Mouse (Mus musculus) limb, embryonic 14.5 days (tissue): ENCODE results near the gene Plcl2. TPM values are rescaled to one million over a fixed set of nuclear protein-coding genes. Genes with fewer than 3 reads are reported as not detected.

ENCODE experiments used
- ATAC-seq: fragments of 200-750 bp; cut with Nextera tagmentation; 2 replicates; pipeline ENCODE4 v1.8.0; 2017; ENCODE audit warnings: low read depth, moderate number of reproducible peaks, moderate TSS enrichment; ENCODE audit not compliant: low FRiP score
- DNase-seq: peaks from one replicate; pipeline ENCODE4 v3.0.0-alpha.2; 2015; ENCODE audit warnings: low spot score
- H3K27ac ChIP-seq: fragments of 300-500 bp; sonication (generic); replicated peaks from 2 replicates; pipeline ENCODE4 v1.5.1; 2014; ENCODE audit warnings: low read depth, mild to moderate bottlenecking, low read length, moderate library complexity, mixed read lengths
- H3K27me3 ChIP-seq: fragments of 300-500 bp; sonication (generic); 2 replicates; pipeline ENCODE4 v1.6.1; 2014; ENCODE audit warnings: low read length, mixed read lengths; ENCODE audit not compliant: control insufficient read depth, insufficient read depth
- H3K36me3 ChIP-seq: fragments of 300-500 bp; sonication (generic); 2 replicates; pipeline ENCODE4 v1.6.1; 2014; ENCODE audit warnings: mild to moderate bottlenecking, low read length, moderate library complexity, mixed read lengths; ENCODE audit not compliant: control insufficient read depth, insufficient read depth
- H3K4me1 ChIP-seq: fragments of 300-500 bp; sonication (generic); 2 replicates; pipeline ENCODE4 v1.6.1; 2014; ENCODE audit warnings: antibody characterized with exemption, low read length, mixed read lengths; ENCODE audit not compliant: control insufficient read depth, insufficient read depth
- H3K4me2 ChIP-seq: fragments of 300-500 bp; sonication (generic); replicated peaks from 2 replicates; pipeline ENCODE4 v1.6.1; 2014; ENCODE audit warnings: low read depth, mild to moderate bottlenecking, low read length, moderate library complexity; ENCODE audit not compliant: severe bottlenecking
- H3K4me3 ChIP-seq: fragments of 300-500 bp; sonication (generic); replicated peaks from 2 replicates; pipeline ENCODE4 v1.5.1; 2014; ENCODE audit warnings: low read length
- H3K9ac ChIP-seq: fragments of 300-500 bp; sonication (generic); 2 replicates; pipeline ENCODE4 v1.6.1; 2014; ENCODE audit warnings: mild to moderate bottlenecking, low read depth, low read length, moderate library complexity; ENCODE audit not compliant: severe bottlenecking
- H3K9me3 ChIP-seq: fragments of 300-500 bp; sonication (generic); 2 replicates; pipeline ENCODE4 v1.6.1; 2016; ENCODE audit warnings: low read length; ENCODE audit not compliant: control insufficient read depth
- POLR2A ChIP-seq: fragments of 200-500 bp; IDR thresholded peaks from 2 replicates; pipeline ENCODE4 v1.8.0; 2012; ENCODE audit warnings: inconsistent platforms, mild to moderate bottlenecking, moderate library complexity, borderline replicate concordance; ENCODE audit not compliant: insufficient read depth, insufficient read length; ENCODE audit errors: extremely low read depth
- WGBS: fragments of 180-500 bp; shearing (Covaris S2); extraction: QIAGEN DNeasy Blood & Tissue Kit; methylation state at CpG from one replicate; pipeline ENCODE4 v1.1.7; 2014; 5-methylcytosine and 5-hydroxymethylcytosine counted together
- polyA plus RNA-seq, 2 experiments: library from polyadenylated mRNA; depleted of rRNA in 1 of 2; stranded (reverse) in 1 of 2; unstranded in 1 of 2; fragments of >200 nt; fragmentation: Nextera tagmentation in 1 of 2; extraction: Ambion mirVana in 1 of 2; gene quantifications; 2 replicates each; pipeline versions ENCODE4 v1.2.1 to v1.2.3; 2012 to 2014

The Plcl2 gene
- polyA plus RNA-seq, 2 experiments, result 4.9 to 6.7 TPM

DNA sequence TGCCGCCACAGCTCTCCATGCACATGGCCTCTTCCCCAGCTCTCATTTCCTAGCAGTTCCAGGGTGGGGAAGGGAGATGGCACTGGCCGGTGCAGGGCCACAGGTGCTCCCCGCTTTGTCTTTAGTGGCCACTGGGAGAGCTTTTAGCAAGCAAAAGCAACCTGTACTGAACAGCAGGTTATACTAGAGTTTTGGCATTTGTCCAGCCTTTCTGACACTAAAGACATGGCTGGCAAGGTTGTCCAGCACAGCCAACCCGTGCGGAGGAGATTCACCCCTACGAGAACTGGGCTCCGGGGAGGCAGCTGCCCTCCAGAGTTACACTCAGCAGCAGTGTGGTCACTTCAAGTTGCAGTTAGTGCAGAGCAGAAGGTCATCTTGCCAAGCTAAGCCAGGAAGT is 224.2 kb downstream of the Plcl2 start:
- Histone ChIP-seq H3K4me2 (no peak overlapping the region), H3K4me3 (no peak overlapping the region), H3K36me3 (no peaks in the 10 kb centered on the region; the same call in 1 of the 2 replicates), H3K27ac (no peak overlapping the region), H3K9ac (no peak overlapping the region), H3K4me1 (no peaks in the 10 kb centered on the region), H3K27me3 (no peaks in the 10 kb centered on the region), H3K9me3 (no peaks in the 10 kb centered on the region)
- ATAC-seq (no peak), DNase-seq (no peak)
- TF ChIP-seq POLR2A, result no peak
- 90% methylated on average over 7 of the region's 7 CpGs for WGBS

DNA sequence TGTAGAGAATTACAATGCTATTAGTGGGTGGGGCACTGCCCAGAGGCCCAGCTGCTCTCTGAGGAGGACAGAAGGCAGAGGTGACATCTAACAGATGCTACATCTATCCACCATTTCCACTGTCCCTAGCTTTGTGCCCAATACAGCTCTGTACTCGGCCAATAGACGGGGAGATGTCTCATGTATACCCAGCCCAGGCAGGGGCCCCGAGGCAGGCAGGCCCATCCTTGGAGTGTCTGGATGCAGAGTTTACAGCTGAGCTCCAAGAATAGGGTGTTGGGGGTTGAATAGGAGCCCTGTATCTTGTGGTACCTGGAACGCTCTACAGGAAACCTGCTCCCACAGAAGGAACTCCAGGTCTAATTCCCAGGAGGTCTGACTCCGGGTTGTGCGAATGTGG is 225.6 kb downstream of the Plcl2 start:
- WGBS, result 75% methylated on average over 6 of the region's 6 CpGs
- Histone ChIP-seq H3K4me3 (no peak overlapping the region), H3K9me3 (no peaks in the 10 kb centered on the region), H3K27me3 (no peaks in the 10 kb centered on the region), H3K27ac (no peak overlapping the region), H3K4me2 (no peak overlapping the region), H3K9ac (no peak overlapping the region), H3K4me1 (no peaks in the 10 kb centered on the region), H3K36me3 (no peaks in the 10 kb centered on the region; the same call in 1 of the 2 replicates)
- TF ChIP-seq POLR2A, result no peak
- DNase-seq, result no peak
- no peak for ATAC-seq

DNA sequence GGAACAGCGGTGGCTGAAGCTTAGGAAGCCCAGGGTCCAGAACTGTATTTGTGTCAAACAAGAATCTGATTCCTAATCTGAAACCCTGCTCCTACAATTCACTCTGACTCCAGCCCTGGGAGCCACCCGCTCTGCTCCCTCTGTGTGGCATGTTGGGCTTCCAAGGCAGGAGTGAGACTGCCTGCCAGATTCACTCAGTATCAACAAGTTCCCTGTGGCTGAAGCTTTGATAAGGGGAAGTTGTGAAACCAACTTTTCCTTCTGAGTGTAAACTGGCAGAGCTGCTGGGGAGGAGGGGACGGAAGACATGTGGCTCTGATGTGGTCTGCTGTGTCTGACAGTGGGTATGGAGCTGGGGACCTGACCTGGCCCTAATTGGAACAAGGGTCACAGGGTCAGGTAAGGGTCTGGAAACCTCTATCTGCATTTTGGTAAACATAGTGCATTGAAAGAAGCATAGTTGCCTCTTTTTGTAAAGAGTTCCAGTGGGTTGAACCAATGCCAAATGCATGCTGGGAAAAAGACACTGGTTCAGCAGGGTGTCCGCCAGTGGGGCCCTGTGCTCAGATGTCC is 226.3 kb downstream of the Plcl2 start:
- DNase-seq (no peak), ATAC-seq (no peak)
- Histone ChIP-seq H3K4me2 (no peak overlapping the region), H3K4me1 (no peaks in the 10 kb centered on the region), H3K36me3 (no peaks in the 10 kb centered on the region; the same call in 1 of the 2 replicates), H3K9me3 (no peaks in the 10 kb centered on the region), H3K27ac (no peak overlapping the region), H3K9ac (no peak overlapping the region), H3K4me3 (no peak overlapping the region), H3K27me3 (no peaks in the 10 kb centered on the region)
- 83% methylated on average over 4 of the region's 4 CpGs for WGBS
- no peak for TF ChIP-seq POLR2A

DNA sequence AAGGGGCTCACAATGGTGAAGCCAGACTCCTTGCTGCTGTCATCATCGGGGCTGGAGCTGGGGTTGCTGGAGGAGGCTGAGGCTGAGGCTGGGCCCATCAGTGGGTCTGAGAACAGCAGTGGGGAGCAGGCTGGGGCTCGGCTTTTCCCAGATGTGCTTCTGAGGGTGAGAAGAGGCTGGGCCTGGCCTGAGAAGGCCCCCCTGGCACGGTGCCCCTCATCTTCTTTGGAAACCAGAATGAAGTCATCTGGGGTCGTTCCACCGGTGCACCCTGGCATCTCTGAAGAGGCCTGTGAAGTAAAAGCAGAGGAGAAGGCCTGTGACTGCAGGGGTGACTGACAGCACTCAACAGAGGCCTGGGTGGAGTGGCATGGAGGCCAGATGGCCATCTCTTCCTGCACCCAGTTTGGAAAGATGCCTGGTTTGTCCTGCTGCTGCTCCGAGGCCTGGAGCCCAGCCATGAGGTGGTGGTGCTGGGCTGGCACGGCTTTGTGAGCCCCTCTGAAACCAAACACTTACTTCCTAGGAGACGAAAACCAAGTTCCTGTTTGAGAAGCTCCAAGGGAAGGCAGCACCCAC is 226.8 kb downstream of the Plcl2 start:
- Histone ChIP-seq H3K27ac (no peak overlapping the region), H3K27me3 (no peaks in the 10 kb centered on the region), H3K4me2 (no peak overlapping the region), H3K4me1 (no peaks in the 10 kb centered on the region), H3K9ac (no peak overlapping the region), H3K36me3 (no peaks in the 10 kb centered on the region; the same call in 1 of the 2 replicates), H3K4me3 (no peak overlapping the region), H3K9me3 (no peaks in the 10 kb centered on the region)
- WGBS, result 69% methylated on average over 8 of the region's 8 CpGs
- no peak for TF ChIP-seq POLR2A
- no peak for ATAC-seq
- DNase-seq, result no peak

DNA sequence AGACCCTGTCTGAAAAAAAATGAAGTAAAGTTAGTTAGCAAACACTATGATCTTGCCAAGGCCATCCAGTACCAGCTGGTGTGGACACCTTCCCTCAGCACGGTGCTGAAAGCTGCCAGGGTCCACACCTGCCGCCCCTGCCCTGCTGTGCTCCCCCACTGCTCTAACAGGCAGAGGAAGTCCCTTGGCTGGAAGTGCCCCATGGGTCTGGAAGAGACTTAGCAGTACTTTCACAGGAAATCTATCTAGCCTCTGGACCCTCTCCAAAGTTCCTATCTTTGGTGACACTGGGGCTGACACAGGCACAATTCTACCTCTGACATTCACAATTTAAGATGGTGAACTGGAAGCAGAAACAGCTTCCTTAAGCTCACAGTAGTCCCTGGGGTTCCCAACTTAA is 227.9 kb downstream of the Plcl2 start:
- Histone ChIP-seq H3K27ac (no peak overlapping the region), H3K27me3 (no peaks in the 10 kb centered on the region), H3K4me2 (no peak overlapping the region), H3K4me3 (no peak overlapping the region), H3K4me1 (no peaks in the 10 kb centered on the region), H3K36me3 (no peaks in the 10 kb centered on the region; the same call in 1 of the 2 replicates), H3K9me3 (no peaks in the 10 kb centered on the region), H3K9ac (no peak overlapping the region)
- no peak for TF ChIP-seq POLR2A
- DNase-seq, result no peak
- 71% methylated on average over 2 of the region's 2 CpGs for WGBS
- ATAC-seq, result no peak

Other genes with a start within 250 kb of the Plcl2 start
- gene Dazl, start 215.8 kb upstream of the Plcl2 start, polyA plus RNA-seq (2012; rRNA removed), result 0.09 and 0.12 TPM in 2 replicates
- 0.32 TPM in 1 of 2 replicates, not detected in the other for gene Dazl, start 215.8 kb upstream of the Plcl2 start, polyA plus RNA-seq (2014; fragmentation: Nextera tagmentation; extraction: Ambion mirVana)